Mouse (Mus musculus): ENCODE data around the gene Sesn2.

DNA sequence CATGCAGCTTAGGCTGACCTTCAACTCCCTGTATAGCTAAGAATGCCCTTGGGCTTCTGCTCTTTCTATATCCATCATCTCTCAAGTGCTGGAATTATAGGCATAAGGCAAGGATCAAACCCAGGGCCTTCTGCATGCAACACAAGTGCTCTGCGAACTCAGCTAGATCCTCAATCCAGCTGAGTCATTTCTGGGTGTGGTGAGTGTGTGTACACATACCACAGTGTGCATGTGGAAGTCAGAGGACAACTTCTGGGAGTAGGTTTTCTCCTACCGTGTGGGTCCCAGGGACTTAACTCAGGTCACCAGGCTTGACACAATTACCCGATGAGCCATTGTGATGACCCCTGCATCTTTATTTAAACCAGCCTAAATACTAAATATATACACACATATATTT lies 60.5 kb downstream of the Sesn2 start:
- no peak for TF ChIP-seq CTCF (IDR thresholded peaks at IDR 0.05; ENCODE audit: low read depth, low read length)
- TF ChIP-seq POLR2A (IDR thresholded peaks at IDR 0.05; ENCODE audit: insufficient read depth, low read length), result no peak
- TF ChIP-seq EP300 (IDR thresholded peaks at IDR 0.05; ENCODE audit: insufficient read depth, low read depth, low read length), result no peak
